Mouse (Mus musculus) left cerebral cortex, adult 9 months (tissue): Measurements from ENCODE around the gene Klhl3.

Source experiments
- DNase-seq, 2 experiments: peaks; one replicate each; pipeline ENCODE4 v3.0.0; 2022; ENCODE audit warnings: low spot score in 2 of 2

Gene Klhl3

GRCm38 (mm10) chr13:58066496-58067389 is 46.6 kb downstream of the Klhl3 start:
- DNase-seq: no peak

GRCm38 (mm10) chr13:58066081-58066495 is 47.3 kb downstream of the Klhl3 start:
- DNase-seq: no peak

- DNase-seq: no peak
These were observed 48.1 kb downstream of the Klhl3 start for GRCm38 (mm10) chr13:58065316-58065715.

DNA sequence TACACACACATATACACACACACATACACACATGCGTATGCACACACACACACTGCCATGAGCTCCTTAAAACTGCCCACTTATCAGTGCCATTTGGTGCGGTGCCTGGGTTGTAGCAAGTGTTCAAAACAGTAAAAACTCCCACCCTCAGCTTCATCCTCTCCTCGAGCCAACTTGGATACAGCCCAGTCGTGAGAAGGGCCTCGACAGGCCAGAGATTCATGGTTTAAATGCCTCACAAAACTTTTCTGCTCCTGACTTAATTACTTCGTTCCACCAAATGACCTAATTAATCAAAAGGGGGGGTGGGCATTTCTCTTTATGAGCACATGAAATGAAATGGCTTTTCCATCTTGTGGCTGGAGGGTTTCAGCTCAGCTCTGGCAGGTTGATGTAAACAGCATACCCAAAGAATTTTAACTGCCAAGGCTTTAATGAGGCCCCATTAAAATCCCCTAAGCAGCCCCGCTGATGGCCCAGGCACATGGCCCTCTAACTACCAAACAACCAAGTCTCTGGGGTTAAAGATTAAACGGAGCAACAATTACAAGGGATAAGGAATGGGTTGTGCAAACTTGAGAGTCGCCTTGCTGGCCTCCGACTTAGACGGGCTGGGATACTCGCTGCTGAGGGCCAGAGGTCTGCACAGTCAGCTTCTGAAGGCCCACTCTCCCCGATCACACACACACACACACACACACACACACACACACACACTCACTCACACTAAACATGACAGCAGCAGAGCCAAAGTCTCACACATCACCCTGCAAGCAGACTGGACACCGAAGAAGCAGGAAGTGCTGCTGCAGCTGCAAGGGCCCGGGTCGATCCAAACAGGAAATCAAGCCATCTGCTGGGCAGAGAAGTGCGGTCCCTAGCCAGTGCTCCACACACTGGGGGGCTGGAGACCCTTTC is 55.2 kb downstream of the Klhl3 start:
- no peak for DNase-seq

DNA sequence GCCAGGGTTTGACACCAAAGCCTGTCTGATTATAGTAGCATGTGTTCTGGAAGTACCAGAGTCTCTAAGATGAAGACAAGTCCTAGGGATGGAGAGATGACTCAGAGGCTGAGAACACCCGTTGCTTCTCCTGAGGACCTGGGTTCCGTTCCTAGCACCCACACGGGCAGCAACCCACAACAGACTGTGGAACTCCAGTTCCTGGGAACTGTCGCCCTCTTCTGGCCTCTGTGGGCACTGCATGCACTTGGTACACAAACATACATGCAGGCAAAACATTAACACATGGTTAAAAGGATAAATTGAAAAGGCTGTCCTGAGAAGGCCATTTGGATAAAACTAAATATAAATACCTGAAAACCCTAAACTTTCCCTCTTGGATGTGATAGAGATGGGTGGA is 56.8 kb downstream of the Klhl3 start:
- no peak for DNase-seq

DNA sequence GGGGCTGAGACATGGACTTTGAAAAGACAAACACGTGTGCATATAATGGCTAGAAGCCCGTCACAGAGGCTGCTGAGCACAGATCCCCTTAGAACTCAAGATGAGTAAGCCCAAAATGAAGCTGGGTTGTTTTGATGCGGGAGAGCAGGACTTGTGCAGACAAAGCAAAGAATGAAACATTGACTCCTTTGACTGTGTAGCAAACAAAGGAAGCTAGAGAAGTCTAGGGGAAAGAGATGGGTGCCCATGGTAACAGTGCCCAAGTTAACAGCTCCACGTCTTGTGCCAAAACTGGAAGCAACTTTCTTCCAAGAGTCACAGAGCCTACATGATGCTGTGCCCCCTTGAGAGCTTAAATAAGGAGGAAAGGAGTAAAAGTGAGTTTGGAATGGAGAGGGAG is 59.8 kb downstream of the Klhl3 start:
- no peak for DNase-seq

- DNase-seq: no peak
These were observed 61.7 kb downstream of the Klhl3 start for GRCm38 (mm10) chr13:58051654-58052053.

- no peak for DNase-seq
These were observed 62.1 kb downstream of the Klhl3 start for GRCm38 (mm10) chr13:58051251-58051650.

GRCm38 (mm10) chr13:58049121-58049520 is 64.3 kb downstream of the Klhl3 start:
- DNase-seq: no peak

DNA sequence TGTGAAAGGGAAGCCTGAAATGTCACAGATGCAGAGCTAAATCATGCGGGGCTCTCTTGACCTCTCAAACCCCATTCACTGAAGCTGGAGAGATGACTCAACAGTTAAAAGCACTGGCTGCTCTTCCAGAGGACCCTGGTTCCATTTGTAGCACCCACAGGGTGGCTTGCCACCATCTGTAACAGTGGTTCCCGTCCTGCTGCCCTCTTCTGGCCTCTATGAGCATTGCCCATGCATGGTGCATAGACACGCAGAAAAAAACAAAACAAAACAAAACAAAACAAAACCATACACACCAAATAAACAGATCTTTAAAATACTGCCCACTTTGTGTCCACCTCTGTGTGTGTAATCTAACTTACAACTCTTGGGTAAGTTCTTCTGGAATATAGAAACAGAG is 65.3 kb downstream of the Klhl3 start:
- DNase-seq: no peak

DNA sequence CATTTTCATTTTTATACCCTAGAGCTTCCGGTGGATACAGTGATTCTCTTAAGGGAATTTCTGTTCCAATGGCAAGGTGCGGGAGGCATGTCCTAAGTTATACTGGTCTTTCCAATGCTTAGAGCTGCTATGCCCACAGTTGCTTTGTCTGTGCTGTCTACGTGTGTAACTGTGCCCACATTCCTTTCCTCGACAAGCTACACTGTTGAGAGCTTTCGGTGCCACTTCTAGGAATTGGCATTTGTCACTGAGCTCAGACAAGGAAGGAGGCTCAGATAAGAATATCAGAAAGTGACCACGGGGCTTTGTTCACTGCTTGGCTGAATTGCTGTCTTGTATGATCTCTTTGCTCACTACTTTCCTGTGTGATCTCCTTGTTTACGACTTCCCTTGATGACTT is 67.2 kb downstream of the Klhl3 start:
- DNase-seq: no peak

GRCm38 (mm10) chr13:58045278-58045677 is 68.1 kb downstream of the Klhl3 start:
- DNase-seq: peak in 1 of 2 experiments; percentile 48

DNA sequence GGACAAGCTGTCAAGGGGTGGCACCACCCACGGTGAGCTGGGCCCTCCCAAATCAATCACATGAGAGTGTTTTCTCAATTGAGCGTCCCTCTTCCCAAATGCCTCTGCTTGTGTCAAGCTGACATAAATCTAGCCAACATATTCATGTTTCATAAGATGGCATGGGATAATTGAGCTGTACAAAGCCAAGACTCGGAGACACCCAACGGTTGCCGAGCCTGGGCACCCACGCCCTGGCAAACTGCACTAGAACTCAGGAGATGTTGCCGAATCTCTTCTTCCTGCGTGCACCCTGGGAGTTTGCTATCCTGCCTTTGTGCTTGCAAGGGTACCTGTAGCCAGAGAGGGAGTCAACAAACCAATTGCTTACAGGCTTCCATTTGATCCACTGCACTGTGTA is 70.1 kb downstream of the Klhl3 start:
- no peak for DNase-seq

DNA sequence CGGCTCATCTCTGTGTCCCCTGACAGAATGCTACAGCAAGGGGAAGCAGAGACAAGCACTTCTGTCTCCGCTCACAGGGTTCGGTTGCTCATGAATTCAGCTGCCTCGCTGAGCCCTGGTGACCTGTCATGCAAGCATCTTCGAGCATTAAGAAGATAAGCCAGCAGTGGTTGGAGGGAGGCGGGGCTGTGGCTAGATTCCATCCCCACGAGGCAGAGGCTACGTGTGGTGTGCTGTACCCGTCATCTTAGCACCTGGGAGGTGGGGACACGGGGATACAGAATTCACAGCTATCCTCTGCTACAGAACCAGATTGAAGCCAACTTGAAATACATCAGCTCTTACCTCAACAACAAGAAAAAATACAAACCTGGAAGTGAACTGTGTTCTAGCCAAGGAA is 73.3 kb downstream of the Klhl3 start:
- DNase-seq: no peak

DNA sequence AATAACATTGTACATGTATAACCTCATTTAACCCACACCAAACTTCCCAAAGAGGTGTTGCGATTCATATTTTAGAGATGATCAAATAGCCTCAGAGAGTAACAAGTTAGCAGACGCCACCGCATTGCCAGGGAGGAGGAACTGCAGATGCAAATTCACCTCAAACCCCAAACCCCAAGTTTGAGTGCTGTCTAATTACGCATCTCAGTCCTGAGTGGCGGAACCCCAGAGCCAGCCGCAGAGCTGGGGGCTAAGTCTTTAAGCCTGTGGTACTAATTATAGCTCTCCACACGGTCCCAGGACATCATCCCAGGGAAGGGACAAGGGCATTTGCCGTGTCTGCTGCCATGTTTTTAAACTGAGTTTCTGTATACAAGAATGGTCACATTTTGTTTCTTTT is 75.9 kb downstream of the Klhl3 start:
- no peak for DNase-seq

DNA sequence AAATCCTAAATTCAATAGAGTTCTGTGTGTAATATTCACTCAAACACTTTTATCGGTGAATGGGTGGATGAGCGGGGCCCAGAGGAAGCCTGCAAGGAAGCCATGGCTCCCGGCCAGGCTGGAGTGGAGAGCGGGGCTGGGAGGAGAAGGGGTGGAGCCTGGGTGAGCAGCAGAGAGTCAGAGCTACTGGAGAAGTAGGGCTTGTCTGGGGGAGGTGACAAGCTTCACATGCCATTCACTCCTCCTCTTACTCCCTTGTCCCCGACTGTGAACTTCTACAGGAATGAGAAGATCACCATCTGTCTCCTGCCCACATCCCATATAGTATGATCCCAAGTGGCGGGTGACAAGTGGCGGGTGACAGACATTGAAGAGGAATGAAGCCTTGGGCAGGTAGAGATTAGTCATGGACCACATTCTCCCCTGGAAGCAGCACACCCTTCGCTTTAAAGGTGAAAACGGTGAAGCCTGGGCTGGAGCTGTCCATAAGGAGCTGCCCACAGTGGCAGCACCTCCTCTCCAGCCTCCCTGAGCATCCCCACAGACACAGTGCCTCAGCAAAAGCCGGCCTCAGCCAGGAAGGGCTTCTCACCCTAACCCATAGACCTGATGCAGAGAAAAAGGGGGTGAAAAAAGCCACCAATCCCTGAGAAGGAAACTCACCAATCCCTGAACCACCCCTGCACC is 77.8 kb downstream of the Klhl3 start:
- DNase-seq: peak; percentile 26 to 58

- no peak for DNase-seq
These were observed 78.4 kb downstream of the Klhl3 start for GRCm38 (mm10) chr13:58034985-58035384.

DNA sequence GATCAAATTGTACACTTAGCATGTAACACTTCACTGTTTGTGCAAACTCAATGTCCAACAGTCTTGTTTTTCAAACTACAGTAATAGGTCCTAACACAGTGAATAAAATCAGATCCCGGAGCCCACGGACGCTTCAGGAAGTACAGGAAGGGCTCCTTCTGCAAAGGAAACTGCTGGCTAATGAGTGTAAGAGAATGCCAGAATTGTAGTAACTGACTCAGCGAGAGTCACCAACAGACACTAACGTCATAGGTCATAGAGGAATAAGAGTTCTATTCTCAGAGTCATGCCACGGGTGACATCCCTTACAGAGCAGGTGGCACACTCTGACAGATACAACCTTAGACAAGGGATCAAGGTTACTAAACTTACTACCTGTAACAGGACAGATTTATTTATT is 78.9 kb downstream of the Klhl3 start:
- DNase-seq: no peak

GRCm38 (mm10) chr13:58031755-58032154 is 81.6 kb downstream of the Klhl3 start:
- DNase-seq: peak in 1 of 2 experiments; percentile 58

GRCm38 (mm10) chr13:58027115-58027514 is 86.3 kb downstream of the Klhl3 start:
- DNase-seq: no peak

- DNase-seq: no peak
These were observed 87.5 kb downstream of the Klhl3 start for GRCm38 (mm10) chr13:58025701-58026414.
